Mouse (Mus musculus): ENCODE measurements around the gene Ccdc113.
A peak's percentile ranks its signal among the peaks of the same experiment; 100 is the strongest.

The Ccdc113 gene

GRCm38 (mm10) chr8:95533584-95534387, at the start of gene Ccdc113:
TSS of gene Ccdc113 (plus strand) at chr8:95534085.
- peak; percentile 70 for DNase-seq (ENCODE audit: low spot score)

- DNase-seq (ENCODE audit: low spot score): no peak
Measured at GRCm38 (mm10) chr8:95487800-95488697, 45.8 kb upstream of the Ccdc113 start.

- peak; percentile 66 for DNase-seq (ENCODE audit: low spot score)
Measured at GRCm38 (mm10) chr8:95488698-95489332, 45.1 kb upstream of the Ccdc113 start.

- DNase-seq (ENCODE audit: low spot score): no peak
Measured at GRCm38 (mm10) chr8:95490006-95490405, 43.9 kb upstream of the Ccdc113 start, which contains the start of gene Csnk2a2. TSS of gene Csnk2a2 (minus strand) at chr8:95490039.

- no peak for DNase-seq (ENCODE audit: low spot score)
Measured at GRCm38 (mm10) chr8:95492057-95492456, 41.8 kb upstream of the Ccdc113 start.

GRCm38 (mm10) chr8:95495444-95495843, 38.4 kb upstream of the Ccdc113 start:
- no peak for DNase-seq (ENCODE audit: low spot score)

GRCm38 (mm10) chr8:95496420-95496819, 37.5 kb upstream of the Ccdc113 start:
- DNase-seq (ENCODE audit: low spot score): no peak

- no peak for DNase-seq (ENCODE audit: low spot score)
Measured at GRCm38 (mm10) chr8:95497821-95498220, 36.1 kb upstream of the Ccdc113 start.

GRCm38 (mm10) chr8:95499266-95500064, 34.4 kb upstream of the Ccdc113 start:
- no peak for DNase-seq (ENCODE audit: low spot score)

GRCm38 (mm10) chr8:95500436-95500835, 33.4 kb upstream of the Ccdc113 start:
- no peak for DNase-seq (ENCODE audit: low spot score)

- DNase-seq (ENCODE audit: low spot score): no peak
Measured at GRCm38 (mm10) chr8:95502431-95502830, 31.5 kb upstream of the Ccdc113 start.

- no peak for DNase-seq (ENCODE audit: low spot score)
Measured at GRCm38 (mm10) chr8:95504835-95505234, 29.1 kb upstream of the Ccdc113 start.

- DNase-seq (ENCODE audit: low spot score): no peak
Measured at GRCm38 (mm10) chr8:95505606-95506005, 28.3 kb upstream of the Ccdc113 start.

- DNase-seq (ENCODE audit: low spot score): no peak
Measured at GRCm38 (mm10) chr8:95506245-95506644, 27.6 kb upstream of the Ccdc113 start.

GRCm38 (mm10) chr8:95512257-95512656, 21.6 kb upstream of the Ccdc113 start:
- no peak for DNase-seq (ENCODE audit: low spot score)

- DNase-seq (ENCODE audit: low spot score): no peak
Measured at GRCm38 (mm10) chr8:95513219-95513618, 20.7 kb upstream of the Ccdc113 start.

GRCm38 (mm10) chr8:95516928-95517327, 17.0 kb upstream of the Ccdc113 start:
- no peak for DNase-seq (ENCODE audit: low spot score)

- DNase-seq (ENCODE audit: low spot score): no peak
Measured at GRCm38 (mm10) chr8:95523991-95524390, 9.9 kb upstream of the Ccdc113 start.

- DNase-seq (ENCODE audit: low spot score): no peak
Measured at GRCm38 (mm10) chr8:95528194-95528593, 5.7 kb upstream of the Ccdc113 start.

- no peak for DNase-seq (ENCODE audit: low spot score)
Measured at GRCm38 (mm10) chr8:95528750-95529310, 5.1 kb upstream of the Ccdc113 start.

- DNase-seq (ENCODE audit: low spot score): no peak
Measured at GRCm38 (mm10) chr8:95532206-95532605, 1.7 kb upstream of the Ccdc113 start.

All from ovary, adult 18-20 months (tissue).